Mouse (Mus musculus): ENCODE data around the gene Terb1. TPM values are rescaled to one million over a fixed set of nuclear protein-coding genes. Genes with fewer than 3 reads are reported as not detected.

Terb1 gene
- polyA plus RNA-seq, 1 experiment = 0.69 TPM

DNA sequence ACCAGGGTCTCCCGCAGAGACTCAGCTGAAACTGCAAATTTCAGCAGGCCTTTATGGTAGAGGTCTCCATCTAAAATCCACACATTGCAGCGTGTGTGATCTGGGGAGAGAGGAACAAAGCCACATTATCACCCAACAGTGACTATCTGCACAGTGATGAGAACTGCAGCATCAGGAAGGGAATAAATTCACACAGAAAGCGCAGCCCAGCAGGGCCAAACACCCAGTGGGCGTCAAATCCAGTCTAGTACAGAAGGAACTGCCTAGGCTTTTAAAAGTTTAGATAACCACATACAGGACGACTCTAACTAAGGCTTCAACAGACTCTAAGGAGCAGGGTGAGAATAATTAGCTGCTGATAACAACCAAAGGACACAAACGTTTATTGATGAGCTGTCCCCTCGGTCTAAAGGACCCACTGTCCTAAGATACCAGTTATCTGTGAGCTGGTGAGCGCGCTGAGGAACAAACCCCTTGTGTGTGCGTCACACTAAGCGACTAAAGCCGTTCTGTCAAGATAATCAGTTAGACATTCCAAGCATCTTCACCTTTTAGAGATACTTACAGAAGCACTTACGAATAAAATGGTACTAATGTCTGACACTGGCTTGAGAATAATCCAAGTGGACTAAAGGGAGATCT lies 72.1 kb downstream of the Terb1 start:
- no peak overlapping the region for H3K4me3 ChIP-seq (ENCODE audit: insufficient read depth, low read length)
- peaks cover 13% of the 10 kb centered on the region for H3K4me1 ChIP-seq (ENCODE audit: control insufficient read depth, insufficient read depth, low read length)
- peak overlapping the region; percentile 49; the same call in 1 of the 2 replicates for H3K27ac ChIP-seq (ENCODE audit: insufficient read depth, low read length)
- no peak for TF ChIP-seq POLR2A (IDR thresholded peaks at IDR 0.05; ENCODE audit: extremely low read depth, insufficient read depth, low read length)
- TF ChIP-seq CTCF (IDR thresholded peaks at IDR 0.05; ENCODE audit: extremely low read depth, insufficient read depth, low read length) = no peak

GRCm38 (mm10) chr8:104436591-104436990 lies 73.1 kb downstream of the Terb1 start:
- H3K27ac ChIP-seq (ENCODE audit: insufficient read depth, low read length) = peak overlapping the region; percentile 49
- no peak overlapping the region for H3K4me3 ChIP-seq (ENCODE audit: insufficient read depth, low read length)
- H3K4me1 ChIP-seq (ENCODE audit: control insufficient read depth, insufficient read depth, low read length) = peaks cover 13% of the 10 kb centered on the region
- no peak for TF ChIP-seq POLR2A (IDR thresholded peaks at IDR 0.05; ENCODE audit: extremely low read depth, insufficient read depth, low read length)
- TF ChIP-seq CTCF (IDR thresholded peaks at IDR 0.05; ENCODE audit: extremely low read depth, insufficient read depth, low read length) = no peak

DNA sequence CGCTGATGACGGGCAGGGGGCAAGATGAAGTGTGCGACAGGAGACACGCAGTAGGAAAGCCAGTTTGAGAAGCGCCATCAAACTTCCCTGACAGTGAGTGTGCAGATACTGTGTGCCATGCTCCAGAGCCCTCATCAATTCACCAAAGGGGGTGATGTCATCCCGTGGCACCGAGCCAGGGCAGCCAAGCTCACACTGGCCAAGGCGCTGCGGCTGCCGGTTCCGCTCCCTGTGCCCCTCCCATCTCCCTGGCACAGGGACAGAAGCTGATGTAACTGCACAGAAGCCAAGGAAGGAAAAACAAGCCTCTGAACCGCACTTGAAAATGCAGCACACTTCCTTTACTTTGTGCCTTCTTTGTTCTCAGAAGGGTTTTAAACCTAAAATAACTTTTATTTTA lies 73.7 kb downstream of the Terb1 start:
- Histone ChIP-seq H3K4me3 (ENCODE audit: insufficient read depth, low read length) (peak overlapping the region; percentile 7), H3K4me1 (ENCODE audit: control insufficient read depth, insufficient read depth, low read length) (peaks cover 12% of the 10 kb centered on the region), H3K27ac (ENCODE audit: insufficient read depth, low read length) (peak overlapping the region; percentile 66)
- TF ChIP-seq CTCF (IDR thresholded peaks at IDR 0.05; ENCODE audit: extremely low read depth, insufficient read depth, low read length) (no peak), POLR2A (IDR thresholded peaks at IDR 0.05; ENCODE audit: extremely low read depth, insufficient read depth, low read length) (0 out of 2 replicates have a peak, but pooled peaks have one; percentile 41)

DNA sequence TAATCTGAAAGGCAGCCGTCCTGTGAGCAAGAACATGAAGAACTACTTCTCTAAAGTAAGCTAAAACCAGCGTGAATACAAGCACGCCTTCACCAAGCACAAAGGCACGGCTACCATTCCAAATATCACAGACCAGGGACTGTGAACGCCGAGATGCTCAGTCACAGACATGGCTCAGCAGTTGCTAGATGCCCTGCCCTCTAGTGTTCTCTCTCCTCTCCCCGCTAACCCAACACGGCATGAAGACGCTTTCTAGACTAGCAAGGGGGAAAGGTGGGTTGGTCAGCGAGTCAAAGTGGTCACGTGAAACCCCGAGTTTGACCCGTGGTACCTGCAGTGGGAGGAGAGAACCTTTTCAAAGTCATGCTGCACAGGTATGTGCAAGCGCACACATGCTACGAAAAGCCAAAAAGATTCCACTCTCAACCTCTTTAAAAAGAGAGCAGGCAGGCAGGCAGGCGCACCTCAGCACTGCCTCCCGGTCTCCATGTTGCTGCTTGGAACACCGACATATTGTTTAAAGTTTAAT lies 74.8 kb downstream of the Terb1 start:
- Histone ChIP-seq H3K4me1 (ENCODE audit: control insufficient read depth, insufficient read depth, low read length) (peaks cover 14% of the 10 kb centered on the region), H3K27ac (ENCODE audit: insufficient read depth, low read length) (0 out of 2 replicates have a peak overlapping the region, but pooled peaks have one; percentile 66), H3K4me3 (ENCODE audit: insufficient read depth, low read length) (no peak overlapping the region; the same call in 1 of the 2 replicates)
- no peak for TF ChIP-seq POLR2A (IDR thresholded peaks at IDR 0.05; ENCODE audit: extremely low read depth, insufficient read depth, low read length)
- peak; percentile 37 for TF ChIP-seq CTCF (IDR thresholded peaks at IDR 0.05; ENCODE audit: extremely low read depth, insufficient read depth, low read length)

GRCm38 (mm10) chr8:104434275-104434674 lies 75.4 kb downstream of the Terb1 start:
- TF ChIP-seq CTCF (IDR thresholded peaks at IDR 0.05; ENCODE audit: extremely low read depth, insufficient read depth, low read length) (0 out of 2 replicates have a peak, but pooled peaks have one; percentile 9), POLR2A (IDR thresholded peaks at IDR 0.05; ENCODE audit: extremely low read depth, insufficient read depth, low read length) (no peak)
- H3K4me3 ChIP-seq (ENCODE audit: insufficient read depth, low read length) = no peak overlapping the region; the same call in 1 of the 2 replicates

GRCm38 (mm10) chr8:104433191-104433842 lies 76.4 kb downstream of the Terb1 start:
- no peak for TF ChIP-seq POLR2A (IDR thresholded peaks at IDR 0.05; ENCODE audit: extremely low read depth, insufficient read depth, low read length)
- peaks cover 13% of the 10 kb centered on the region for H3K4me1 ChIP-seq (ENCODE audit: control insufficient read depth, insufficient read depth, low read length)

More at GRCm38 (mm10) chr8:104434275-104434674, 75.4 kb downstream of the Terb1 start:
- Histone ChIP-seq H3K4me1 (ENCODE audit: control insufficient read depth, insufficient read depth, low read length) (peaks cover 13% of the 10 kb centered on the region), H3K27ac (ENCODE audit: insufficient read depth, low read length) (no peak overlapping the region)

GRCm38 (mm10) chr8:104432656-104433055 lies 77.1 kb downstream of the Terb1 start:
- H3K4me1 ChIP-seq (ENCODE audit: control insufficient read depth, insufficient read depth, low read length) = peaks cover 13% of the 10 kb centered on the region
- H3K27ac ChIP-seq (ENCODE audit: insufficient read depth, low read length) = no peak overlapping the region
- TF ChIP-seq POLR2A (IDR thresholded peaks at IDR 0.05; ENCODE audit: extremely low read depth, insufficient read depth, low read length) = no peak
- TF ChIP-seq CTCF (IDR thresholded peaks at IDR 0.05; ENCODE audit: extremely low read depth, insufficient read depth, low read length) = no peak
- H3K4me3 ChIP-seq (ENCODE audit: insufficient read depth, low read length) = no peak overlapping the region

More at GRCm38 (mm10) chr8:104433191-104433842, 76.4 kb downstream of the Terb1 start:
- no peak overlapping the region for H3K4me3 ChIP-seq (ENCODE audit: insufficient read depth, low read length)
- H3K27ac ChIP-seq (ENCODE audit: insufficient read depth, low read length) = no peak overlapping the region

DNA sequence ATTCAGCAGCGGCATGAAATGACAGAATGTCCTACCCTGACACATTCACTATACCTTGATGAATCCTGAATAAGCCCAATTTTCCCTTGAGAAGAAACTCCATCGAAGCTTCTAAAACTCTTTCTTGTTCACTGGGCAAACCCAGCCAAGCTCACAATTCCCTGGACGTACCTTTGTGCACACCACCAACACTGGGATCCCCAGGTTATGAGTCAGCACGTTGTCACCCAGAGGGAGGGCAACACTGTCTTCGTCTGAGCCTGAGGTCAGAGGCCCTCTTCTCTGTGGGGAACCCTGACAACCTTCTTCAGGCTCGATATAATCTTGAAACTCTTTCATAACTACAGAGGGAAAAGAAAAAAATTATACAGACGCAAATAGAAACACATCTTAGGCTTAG lies 79.5 kb downstream of the Terb1 start:
- TF ChIP-seq POLR2A (IDR thresholded peaks at IDR 0.05; ENCODE audit: extremely low read depth, insufficient read depth, low read length) = no peak
- TF ChIP-seq CTCF (IDR thresholded peaks at IDR 0.05; ENCODE audit: extremely low read depth, insufficient read depth, low read length) = no peak
- Histone ChIP-seq H3K27ac (ENCODE audit: insufficient read depth, low read length) (no peak overlapping the region), H3K4me1 (ENCODE audit: control insufficient read depth, insufficient read depth, low read length) (peaks cover 5% of the 10 kb centered on the region; the same call in 1 of the 2 replicates), H3K4me3 (ENCODE audit: insufficient read depth, low read length) (no peak overlapping the region)

GRCm38 (mm10) chr8:104427703-104428102 lies 82.0 kb downstream of the Terb1 start:
- Histone ChIP-seq H3K27ac (ENCODE audit: insufficient read depth, low read length) (no peak overlapping the region), H3K4me1 (ENCODE audit: control insufficient read depth, insufficient read depth, low read length) (peaks cover 3% of the 10 kb centered on the region; the same call in 1 of the 2 replicates), H3K4me3 (ENCODE audit: insufficient read depth, low read length) (no peak overlapping the region)
- TF ChIP-seq CTCF (IDR thresholded peaks at IDR 0.05; ENCODE audit: extremely low read depth, insufficient read depth, low read length) = no peak
- TF ChIP-seq POLR2A (IDR thresholded peaks at IDR 0.05; ENCODE audit: extremely low read depth, insufficient read depth, low read length) = no peak

Data from cortical plate, adult 2 months (tissue).